Mouse (Mus musculus): ENCODE results near the gene Psip1. TPM values are rescaled to one million over a fixed set of nuclear protein-coding genes. Genes with fewer than 3 reads are reported as not detected.

Psip1 gene
- polyA plus RNA-seq, 1 experiment from 2014 or later = 146 TPM

GRCm38 (mm10) chr4:83441050-83441449 lies 45.2 kb downstream of the Psip1 start:
- ATAC-seq (ENCODE audit: low read depth) = no peak
- Histone ChIP-seq H3K4me1 (ENCODE audit: control insufficient read depth, insufficient read depth, low read length) (no peaks in the 10 kb centered on the region), H3K27ac (replicated peaks; ENCODE audit: low read depth, low read length) (no peak overlapping the region), H3K9me3 (ENCODE audit: control insufficient read depth, low read length) (no peaks in the 10 kb centered on the region), H3K9ac (ENCODE audit: low read depth, low read length) (no peak overlapping the region), H3K4me2 (ENCODE audit: low read depth, low read length) (no peak overlapping the region), H3K4me3 (ENCODE audit: low read depth, low read length) (no peak overlapping the region), H3K27me3 (replicated peaks; ENCODE audit: control insufficient read depth, insufficient read depth, low read length) (no peaks in the 10 kb centered on the region), H3K36me3 (ENCODE audit: control insufficient read depth, insufficient read depth, low read length) (peaks cover 63% of the 10 kb centered on the region)
- DNase-seq (ENCODE audit: low spot score) = no peak
- 91% methylated on average over 4 of the region's 4 CpGs for WGBS

GRCm38 (mm10) chr4:83439045-83439444 lies 47.2 kb downstream of the Psip1 start:
- Histone ChIP-seq H3K27me3 (replicated peaks; ENCODE audit: control insufficient read depth, insufficient read depth, low read length) (no peaks in the 10 kb centered on the region), H3K4me1 (ENCODE audit: control insufficient read depth, insufficient read depth, low read length) (no peaks in the 10 kb centered on the region), H3K9ac (ENCODE audit: low read depth, low read length) (no peak overlapping the region), H3K27ac (replicated peaks; ENCODE audit: low read depth, low read length) (no peak overlapping the region), H3K36me3 (ENCODE audit: control insufficient read depth, insufficient read depth, low read length) (peaks cover 82% of the 10 kb centered on the region), H3K9me3 (ENCODE audit: control insufficient read depth, low read length) (no peaks in the 10 kb centered on the region), H3K4me3 (ENCODE audit: low read depth, low read length) (no peak overlapping the region), H3K4me2 (ENCODE audit: low read depth, low read length) (no peak overlapping the region)
- ATAC-seq (ENCODE audit: low read depth) = no peak
- DNase-seq (ENCODE audit: low spot score) = no peak
- WGBS = 60% methylated on average over 5 of the region's 5 CpGs

DNA sequence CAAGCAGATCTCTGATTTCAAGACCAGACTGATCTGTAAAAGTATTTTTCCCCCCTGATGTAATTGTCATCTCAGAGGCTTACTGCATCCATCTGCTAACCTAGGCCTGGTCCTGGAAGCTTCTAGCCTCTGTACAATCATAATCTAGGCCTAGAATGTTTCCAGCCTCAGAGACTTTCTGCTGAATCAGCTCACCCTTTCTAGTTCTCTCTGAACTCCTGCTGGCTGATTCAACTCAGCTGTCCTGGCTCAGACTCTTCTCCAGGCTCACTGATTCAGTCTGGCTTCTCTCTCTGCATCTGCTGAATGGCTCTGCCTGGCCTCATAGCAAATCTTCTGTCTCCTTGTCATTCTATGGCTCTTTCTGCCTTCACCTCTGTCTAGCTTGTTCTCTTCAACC lies 48.1 kb downstream of the Psip1 start:
- Histone ChIP-seq H3K27me3 (replicated peaks; ENCODE audit: control insufficient read depth, insufficient read depth, low read length) (no peaks in the 10 kb centered on the region), H3K4me3 (ENCODE audit: low read depth, low read length) (no peak overlapping the region), H3K9me3 (ENCODE audit: control insufficient read depth, low read length) (no peaks in the 10 kb centered on the region), H3K36me3 (ENCODE audit: control insufficient read depth, insufficient read depth, low read length) (peaks cover 90% of the 10 kb centered on the region), H3K4me2 (ENCODE audit: low read depth, low read length) (no peak overlapping the region), H3K27ac (replicated peaks; ENCODE audit: low read depth, low read length) (no peak overlapping the region), H3K4me1 (ENCODE audit: control insufficient read depth, insufficient read depth, low read length) (no peaks in the 10 kb centered on the region), H3K9ac (ENCODE audit: low read depth, low read length) (no peak overlapping the region)
- DNase-seq (ENCODE audit: low spot score) (no peak), ATAC-seq (ENCODE audit: low read depth) (no peak)

- H3K4me1 ChIP-seq (ENCODE audit: control insufficient read depth, insufficient read depth, low read length) = no peaks in the 10 kb centered on the region
- H3K27ac ChIP-seq (replicated peaks; ENCODE audit: low read depth, low read length) = no peak overlapping the region
- H3K36me3 ChIP-seq (ENCODE audit: control insufficient read depth, insufficient read depth, low read length) = peaks cover 91% of the 10 kb centered on the region
- H3K27me3 ChIP-seq (replicated peaks; ENCODE audit: control insufficient read depth, insufficient read depth, low read length) = no peaks in the 10 kb centered on the region
- DNase-seq (ENCODE audit: low spot score) (no peak), ATAC-seq (ENCODE audit: low read depth) (no peak)
- H3K9ac ChIP-seq (ENCODE audit: low read depth, low read length) = no peak overlapping the region
- no peak overlapping the region for H3K4me3 ChIP-seq (ENCODE audit: low read depth, low read length)
- no peak overlapping the region for H3K4me2 ChIP-seq (ENCODE audit: low read depth, low read length)
- no peaks in the 10 kb centered on the region for H3K9me3 ChIP-seq (ENCODE audit: control insufficient read depth, low read length)
- WGBS = 97% methylated on average over 8 of the region's 8 CpGs
Observed at GRCm38 (mm10) chr4:83436375-83436774, 49.9 kb downstream of the Psip1 start.

DNA sequence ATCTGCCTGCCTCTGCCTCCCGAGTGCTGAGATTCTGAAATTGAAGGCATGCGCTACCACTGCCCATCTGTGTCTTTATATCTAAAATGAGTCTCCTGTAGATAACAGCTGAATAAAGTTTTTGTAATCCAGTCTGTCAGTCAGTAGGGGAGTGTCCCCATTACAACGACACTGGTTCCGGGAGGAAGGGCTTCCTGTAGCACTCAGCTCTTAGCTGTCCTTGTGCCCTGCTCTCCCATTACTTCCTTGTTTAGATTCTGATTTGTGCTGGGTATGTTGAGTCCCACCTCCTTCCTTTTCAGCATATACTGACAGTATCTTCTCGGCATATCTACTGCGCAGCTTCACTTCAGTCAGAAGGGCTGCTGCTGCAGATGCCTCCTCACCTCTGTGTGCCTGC lies 53.4 kb downstream of the Psip1 start:
- Histone ChIP-seq H3K4me1 (ENCODE audit: control insufficient read depth, insufficient read depth, low read length) (no peaks in the 10 kb centered on the region), H3K36me3 (ENCODE audit: control insufficient read depth, insufficient read depth, low read length) (peaks cover 81% of the 10 kb centered on the region), H3K9me3 (ENCODE audit: control insufficient read depth, low read length) (no peaks in the 10 kb centered on the region), H3K4me2 (ENCODE audit: low read depth, low read length) (no peak overlapping the region), H3K4me3 (ENCODE audit: low read depth, low read length) (no peak overlapping the region), H3K27me3 (replicated peaks; ENCODE audit: control insufficient read depth, insufficient read depth, low read length) (no peaks in the 10 kb centered on the region), H3K27ac (replicated peaks; ENCODE audit: low read depth, low read length) (no peak overlapping the region), H3K9ac (ENCODE audit: low read depth, low read length) (no peak overlapping the region)
- DNase-seq (ENCODE audit: low spot score) (no peak), ATAC-seq (ENCODE audit: low read depth) (no peak)
- WGBS = 93% methylated on average over 6 of the region's 6 CpGs

GRCm38 (mm10) chr4:83431950-83432349 lies 54.3 kb downstream of the Psip1 start:
- Histone ChIP-seq H3K9ac (ENCODE audit: low read depth, low read length) (no peak overlapping the region), H3K27me3 (replicated peaks; ENCODE audit: control insufficient read depth, insufficient read depth, low read length) (no peaks in the 10 kb centered on the region), H3K27ac (replicated peaks; ENCODE audit: low read depth, low read length) (no peak overlapping the region), H3K4me3 (ENCODE audit: low read depth, low read length) (no peak overlapping the region), H3K36me3 (ENCODE audit: control insufficient read depth, insufficient read depth, low read length) (peaks cover 82% of the 10 kb centered on the region), H3K4me1 (ENCODE audit: control insufficient read depth, insufficient read depth, low read length) (no peaks in the 10 kb centered on the region), H3K9me3 (ENCODE audit: control insufficient read depth, low read length) (no peaks in the 10 kb centered on the region), H3K4me2 (ENCODE audit: low read depth, low read length) (no peak overlapping the region)
- DNase-seq (ENCODE audit: low spot score) (no peak), ATAC-seq (ENCODE audit: low read depth) (no peak)
- 88% methylated on average over 7 of the region's 7 CpGs for WGBS

DNA sequence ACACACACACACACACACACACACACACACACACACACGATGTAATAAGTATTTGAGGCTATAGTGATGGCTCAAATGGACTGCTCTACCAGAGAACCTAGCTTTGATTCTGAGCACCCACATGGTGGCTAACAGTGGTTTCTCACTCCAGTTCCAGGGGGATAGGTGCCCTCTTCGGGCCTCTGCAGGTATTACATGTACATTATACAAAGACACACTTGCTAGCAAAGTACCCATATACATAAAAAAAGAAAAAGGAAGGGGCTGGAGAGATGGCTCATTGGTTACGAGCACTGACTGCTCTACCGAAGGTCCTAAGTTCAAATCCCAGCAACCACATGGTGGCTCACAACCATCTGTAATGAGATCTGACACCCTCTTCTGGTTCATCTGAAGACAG lies 57.4 kb downstream of the Psip1 start:
- Histone ChIP-seq H3K36me3 (ENCODE audit: control insufficient read depth, insufficient read depth, low read length) (peaks cover 82% of the 10 kb centered on the region), H3K27me3 (replicated peaks; ENCODE audit: control insufficient read depth, insufficient read depth, low read length) (no peaks in the 10 kb centered on the region), H3K9ac (ENCODE audit: low read depth, low read length) (no peak overlapping the region), H3K9me3 (ENCODE audit: control insufficient read depth, low read length) (no peaks in the 10 kb centered on the region), H3K4me2 (ENCODE audit: low read depth, low read length) (no peak overlapping the region), H3K4me1 (ENCODE audit: control insufficient read depth, insufficient read depth, low read length) (no peaks in the 10 kb centered on the region), H3K27ac (replicated peaks; ENCODE audit: low read depth, low read length) (no peak overlapping the region), H3K4me3 (ENCODE audit: low read depth, low read length) (no peak overlapping the region)
- 94% methylated on average over 4 of the region's 4 CpGs for WGBS
- DNase-seq (ENCODE audit: low spot score) (no peak), ATAC-seq (ENCODE audit: low read depth) (no peak)

GRCm38 (mm10) chr4:83427696-83428095 lies 58.6 kb downstream of the Psip1 start:
- no peak for DNase-seq (ENCODE audit: low spot score)

GRCm38 (mm10) chr4:83427141-83427540 lies 59.1 kb downstream of the Psip1 start:
- H3K27ac ChIP-seq (replicated peaks; ENCODE audit: low read depth, low read length) = no peak overlapping the region
- ATAC-seq (ENCODE audit: low read depth) (no peak), DNase-seq (ENCODE audit: low spot score) (no peak)
- peaks cover 82% of the 10 kb centered on the region for H3K36me3 ChIP-seq (ENCODE audit: control insufficient read depth, insufficient read depth, low read length)
- no peaks in the 10 kb centered on the region for H3K9me3 ChIP-seq (ENCODE audit: control insufficient read depth, low read length)
- H3K27me3 ChIP-seq (replicated peaks; ENCODE audit: control insufficient read depth, insufficient read depth, low read length) = no peaks in the 10 kb centered on the region
- no peak overlapping the region for H3K4me2 ChIP-seq (ENCODE audit: low read depth, low read length)
- WGBS = 92% methylated on average over 7 of the region's 7 CpGs
- no peak overlapping the region for H3K9ac ChIP-seq (ENCODE audit: low read depth, low read length)
- H3K4me1 ChIP-seq (ENCODE audit: control insufficient read depth, insufficient read depth, low read length) = no peaks in the 10 kb centered on the region
- no peak overlapping the region for H3K4me3 ChIP-seq (ENCODE audit: low read depth, low read length)

More at GRCm38 (mm10) chr4:83427696-83428095, 58.6 kb downstream of the Psip1 start:
- Histone ChIP-seq H3K27me3 (replicated peaks; ENCODE audit: control insufficient read depth, insufficient read depth, low read length) (no peaks in the 10 kb centered on the region), H3K9ac (ENCODE audit: low read depth, low read length) (no peak overlapping the region), H3K36me3 (ENCODE audit: control insufficient read depth, insufficient read depth, low read length) (peaks cover 82% of the 10 kb centered on the region), H3K9me3 (ENCODE audit: control insufficient read depth, low read length) (no peaks in the 10 kb centered on the region), H3K27ac (replicated peaks; ENCODE audit: low read depth, low read length) (no peak overlapping the region), H3K4me2 (ENCODE audit: low read depth, low read length) (no peak overlapping the region), H3K4me1 (ENCODE audit: control insufficient read depth, insufficient read depth, low read length) (no peaks in the 10 kb centered on the region), H3K4me3 (ENCODE audit: low read depth, low read length) (no peak overlapping the region)
- 96% methylated on average over 8 of the region's 8 CpGs for WGBS
- ATAC-seq (ENCODE audit: low read depth) = no peak

Data from embryonic facial prominence, embryonic 14.5 days (tissue).